Comparison of ENCODE assay signal across 8 mouse cellular contexts in genomic region chr1:180386951-180387749, GRCm38 (mm10). TPM values are rescaled to one million over a fixed set of nuclear protein-coding genes. Genes with fewer than 3 reads are reported as not detected.
DNase-seq lines count a peak whose midpoint lies in the region; ATAC-seq and TF ChIP-seq lines count a peak whose summit lies in the region.

No protein-coding gene starts in this region.

- H3K4me3 ChIP-seq in G1E (ENCODE audit: low read depth, low read length), result peak overlapping the region; percentile 64
- H3K4me3 ChIP-seq in cerebellum, adult 2 months (replicated peaks; ENCODE audit: insufficient read depth, low read depth, low read length), result peak overlapping the region; percentile 58
- H3K4me3 ChIP-seq in hindbrain, embryonic 10.5 days, result peak overlapping the region; percentile 56
- H3K4me3 ChIP-seq in lung, postnatal 0 days (ENCODE audit: low read depth, low read length), result peak overlapping the region; percentile 29

- peak; percentile 59; the same call in 1 of the 2 replicates for TF ChIP-seq POLR2A in cerebellum, adult 2 months (IDR thresholded peaks at IDR 0.05; ENCODE audit: borderline replicate concordance, insufficient read depth, low read length)

- TF ChIP-seq EP300 in lung, postnatal 0 days (IDR thresholded peaks at IDR 0.05), result peak; percentile 90

- H3K36me3 ChIP-seq in G1E (replicated peaks), result peaks cover 48% of the 10 kb centered on the region
- no peaks in the 10 kb centered on the region for H3K36me3 ChIP-seq in hindbrain, embryonic 10.5 days
- no peaks in the 10 kb centered on the region for H3K36me3 ChIP-seq in lung, postnatal 0 days (ENCODE audit: insufficient read depth, low read length)

- peak overlapping the region; percentile 62 for H3K9ac ChIP-seq in lung, postnatal 0 days (replicated peaks; ENCODE audit: low read depth)

- DNase-seq in G1E (ENCODE audit: low spot score), result peak; percentile 87
- peak; percentile 99 for DNase-seq in cerebellum, adult 2 months
- DNase-seq in forelimb bud, embryonic 11.5 days (ENCODE audit: low read depth, low spot score), result peak; percentile 97
- DNase-seq in hindbrain, embryonic 10.5 days (ENCODE audit: low spot score), result peak; percentile 99
- DNase-seq in layer of hippocampus, adult 9-11 months, result peak; percentile 99
- DNase-seq in lung, postnatal 0 days (ENCODE audit: low spot score), result peak; percentile 100
- peak; percentile 99 for DNase-seq in ovary, postnatal 14 days (ENCODE audit: low spot score)
- peak; percentile 98 for DNase-seq in thymus, postnatal 14 days

- H3K4me1 ChIP-seq in G1E (ENCODE audit: insufficient read depth, low read depth, low read length), result peaks cover 62% of the 10 kb centered on the region
- peaks cover 8% of the 10 kb centered on the region for H3K4me1 ChIP-seq in cerebellum, adult 2 months (ENCODE audit: control insufficient read depth, insufficient read depth, low read length)
- peaks cover 31% of the 10 kb centered on the region for H3K4me1 ChIP-seq in hindbrain, embryonic 10.5 days (replicated peaks)
- H3K4me1 ChIP-seq in lung, postnatal 0 days (ENCODE audit: insufficient read depth, low read depth, low read length), result peaks cover 29% of the 10 kb centered on the region; the same call in 1 of the 2 replicates

- no peaks in the 10 kb centered on the region for H3K27me3 ChIP-seq in G1E (ENCODE audit: insufficient read depth, low read length)
- H3K27me3 ChIP-seq in cerebellum, adult 2 months (ENCODE audit: control insufficient read depth, insufficient read depth, low read length), result no peaks in the 10 kb centered on the region
- no peaks in the 10 kb centered on the region for H3K27me3 ChIP-seq in hindbrain, embryonic 10.5 days (ENCODE audit: insufficient read depth, poor library complexity, severe bottlenecking)
- no peaks in the 10 kb centered on the region for H3K27me3 ChIP-seq in lung, postnatal 0 days (replicated peaks; ENCODE audit: insufficient read depth, low read length)

- H3K4me2 ChIP-seq in lung, postnatal 0 days (replicated peaks; ENCODE audit: low read depth, low read length), result peak overlapping the region; percentile 59

- no peaks in the 10 kb centered on the region for H3K9me3 ChIP-seq in G1E (replicated peaks)
- H3K9me3 ChIP-seq in hindbrain, embryonic 10.5 days, result no peaks in the 10 kb centered on the region
- H3K9me3 ChIP-seq in lung, postnatal 0 days (ENCODE audit: low read length), result no peaks in the 10 kb centered on the region

- peak overlapping the region; percentile 11; the same call in 1 of the 2 replicates for H3K27ac ChIP-seq in cerebellum, adult 2 months (ENCODE audit: insufficient read depth, low read length)
- peak overlapping the region; percentile 87 for H3K27ac ChIP-seq in hindbrain, embryonic 10.5 days
- peak overlapping the region; percentile 95 for H3K27ac ChIP-seq in lung, postnatal 0 days (ENCODE audit: low read length)

- peak; percentile 99 for ATAC-seq in G1E (ENCODE audit: extremely low read depth, insufficient number of reproducible peaks, low FRiP score, poor library complexity, severe bottlenecking)
- ATAC-seq in lung, postnatal 0 days, result peak; percentile 94

- WGBS in cerebellum, adult 2 months, result 4% methylated on average over 27 of the region's 27 CpGs
- 2% methylated on average over 27 of the region's 27 CpGs for WGBS in hindbrain, embryonic 10.5 days
- 4% methylated on average over 27 of the region's 27 CpGs for WGBS in lung, postnatal 0 days

- no peak for TF ChIP-seq CTCF in G1E (IDR thresholded peaks at IDR 0.05; ENCODE audit: low read depth, low read length)
- TF ChIP-seq CTCF in cerebellum, adult 2 months (IDR thresholded peaks at IDR 0.05; ENCODE audit: borderline replicate concordance, insufficient read depth, low read depth, low read length), result peak; percentile 80
- TF ChIP-seq CTCF in lung, postnatal 0 days (IDR thresholded peaks at IDR 0.05), result peak; percentile 93

RNA-seq across cellular contexts. Expression of gene Itpkb, which starts 56.9 kb away (rescaled TPM):
- total RNA-seq in G1E (2014; fragmentation: Nextera tagmentation) (17.2 and 17.8 TPM in 2 replicates), G1E (2017) (12.8 and 14.6 TPM in 2 replicates)
- 13.5 and 16.9 TPM in 2 replicates for polyA plus RNA-seq in G1E (2012)
- 31.8 and 34.1 TPM in 2 replicates for polyA plus RNA-seq in cerebellum, adult 2 months (2012; rRNA removed)
- polyA plus RNA-seq in hindbrain, embryonic 10.5 days (2016; fragmentation: Nextera tagmentation; extraction: Ambion mirVana), result 3.7 and 4.2 TPM in 2 replicates
- polyA plus RNA-seq in lung, postnatal 0 days (2015; fragmentation: Nextera tagmentation; extraction: Ambion mirVana), result 8.4 and 11.9 TPM in 2 replicates

Comparison
In these comparisons a context has a peak if more than half of its experiments do, and no peak if none do; other contexts are left out.
1. Peak in every context shown above with its lines: DNase-seq, ATAC-seq, H3K4me3 ChIP-seq and H3K27ac ChIP-seq.
2. H3K27ac ChIP-seq: peak in every context shown above with its lines; median percentile 95 in lung, postnatal 0 days; 87 in hindbrain, embryonic 10.5 days; 11 in cerebellum, adult 2 months.